Mouse (Mus musculus) brain, embryonic 14.5 days (tissue): ENCODE data around the gene Olfr868.

Experiments used
- CTCF ChIP-seq: fragments of 200-500 bp; IDR thresholded peaks from 2 replicates; pipeline ENCODE4 v1.5.1; 2012; ENCODE audit warnings: inconsistent platforms, mild to moderate bottlenecking, moderate library complexity, borderline replicate concordance; ENCODE audit not compliant: insufficient read depth, insufficient read length; ENCODE audit errors: extremely low read depth
- POLR2A ChIP-seq: fragments of 200-500 bp; IDR thresholded peaks from 2 replicates; pipeline ENCODE4 v1.6.1; 2012; ENCODE audit warnings: mild to moderate bottlenecking, inconsistent platforms, borderline replicate concordance; ENCODE audit not compliant: poor library complexity, insufficient read depth, insufficient read length, severe bottlenecking; ENCODE audit errors: extremely low read depth

- no peak for TF ChIP-seq CTCF
- no peak for TF ChIP-seq POLR2A
These were observed 30.3 kb downstream of the Olfr868 start, which contains the start of gene Olfr869 for GRCm38 (mm10) chr9:20128709-20129108.
